Mouse (Mus musculus) bone marrow, adult 2 months (tissue): ENCODE results near the gene Dgcr6.

ENCODE experiments used
- CTCF ChIP-seq: fragments of 200-500 bp; IDR thresholded peaks from 2 replicates; pipeline ENCODE4 v1.5.1; 2011; ENCODE audit warnings: low read length, control low read depth; ENCODE audit not compliant: control insufficient read depth, insufficient read depth
- POLR2A ChIP-seq: fragments of 200-500 bp; IDR thresholded peaks from 2 replicates; pipeline ENCODE4 v1.6.1; 2011; ENCODE audit warnings: low read depth, mild to moderate bottlenecking, control low read depth, low read length, borderline replicate concordance; ENCODE audit not compliant: control insufficient read depth

DNA sequence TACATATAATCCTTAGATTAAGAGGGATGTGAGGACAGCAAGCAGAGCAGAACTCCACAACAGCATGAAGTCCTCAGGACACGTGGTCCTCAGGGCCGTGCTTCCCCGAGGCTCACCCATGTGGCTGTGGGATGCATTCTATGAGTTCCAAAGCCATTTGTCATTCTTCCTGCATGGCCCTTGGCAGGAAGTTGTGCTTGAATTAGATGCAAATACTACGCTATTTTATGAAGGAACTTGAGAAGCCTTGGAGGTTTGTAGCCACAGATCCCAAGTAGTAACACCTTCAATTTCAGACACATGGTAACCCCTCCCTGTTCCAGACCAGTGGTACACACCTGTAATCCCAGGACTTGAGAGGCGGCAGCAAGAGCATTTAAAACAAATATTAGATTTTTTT, 43.7 kb downstream of the Dgcr6 start:
- TF ChIP-seq POLR2A: no peak
- no peak for TF ChIP-seq CTCF
